Mouse (Mus musculus): ENCODE data around the gene Sema4b. TPM values are rescaled to one million over a fixed set of nuclear protein-coding genes. Genes with fewer than 3 reads are reported as not detected.

The Sema4b gene
- total and polyA plus RNA-seq, 2 experiments from 2014 or later: 28.1 to 47.5 TPM

GRCm38 (mm10) chr7:80218666-80219065 is 32.0 kb downstream of the Sema4b start:
- TF ChIP-seq CTCF (IDR thresholded peaks at IDR 0.05; ENCODE audit: low read depth): no peak
- Histone ChIP-seq H3K4me2 (ENCODE audit: low read depth, low read length) (no peak overlapping the region), H3K36me3 (ENCODE audit: insufficient read depth, low read length) (peaks cover 38% of the 10 kb centered on the region), H3K27me3 (ENCODE audit: insufficient read depth, low read length) (no peaks in the 10 kb centered on the region), H3K27ac (no peak overlapping the region), H3K4me3 (ENCODE audit: low read length) (no peak overlapping the region), H3K9me3 (ENCODE audit: low read length) (no peaks in the 10 kb centered on the region), H3K4me1 (ENCODE audit: insufficient read depth, low read length) (no peaks in the 10 kb centered on the region), H3K9ac (replicated peaks; ENCODE audit: low read length) (no peak overlapping the region)
- WGBS: 95% methylated on average over 9 of the region's 9 CpGs
- no peak for ATAC-seq
- DNase-seq (ENCODE audit: low spot score): no peak

GRCm38 (mm10) chr7:80220237-80220797 is 33.7 kb downstream of the Sema4b start:
- Histone ChIP-seq H3K9ac (replicated peaks; ENCODE audit: low read length) (no peak overlapping the region), H3K4me2 (ENCODE audit: low read depth, low read length) (no peak overlapping the region), H3K9me3 (ENCODE audit: low read length) (no peaks in the 10 kb centered on the region), H3K4me1 (ENCODE audit: insufficient read depth, low read length) (no peaks in the 10 kb centered on the region), H3K27me3 (ENCODE audit: insufficient read depth, low read length) (no peaks in the 10 kb centered on the region), H3K36me3 (ENCODE audit: insufficient read depth, low read length) (peaks cover 53% of the 10 kb centered on the region), H3K27ac (no peak overlapping the region), H3K4me3 (ENCODE audit: low read length) (no peak overlapping the region)
- no peak for DNase-seq (ENCODE audit: low spot score)
- TF ChIP-seq CTCF (IDR thresholded peaks at IDR 0.05; ENCODE audit: low read depth): no peak
- no peak for ATAC-seq
- 92% methylated on average over 9 of the region's 9 CpGs for WGBS

- no peak overlapping the region for H3K4me2 ChIP-seq (ENCODE audit: low read depth, low read length)
- ATAC-seq (no peak), DNase-seq (ENCODE audit: low spot score) (no peak)
- H3K9me3 ChIP-seq (ENCODE audit: low read length): no peaks in the 10 kb centered on the region
- H3K4me1 ChIP-seq (ENCODE audit: insufficient read depth, low read length): no peaks in the 10 kb centered on the region
- H3K9ac ChIP-seq (replicated peaks; ENCODE audit: low read length): no peak overlapping the region
- H3K27ac ChIP-seq: no peak overlapping the region
- TF ChIP-seq CTCF (IDR thresholded peaks at IDR 0.05; ENCODE audit: low read depth): no peak
- H3K4me3 ChIP-seq (ENCODE audit: low read length): no peak overlapping the region
- H3K36me3 ChIP-seq (ENCODE audit: insufficient read depth, low read length): peaks cover 58% of the 10 kb centered on the region
- H3K27me3 ChIP-seq (ENCODE audit: insufficient read depth, low read length): no peaks in the 10 kb centered on the region
- WGBS: 89% methylated on average over 4 of the region's 4 CpGs
Observed at GRCm38 (mm10) chr7:80221179-80221750, 34.6 kb downstream of the Sema4b start.

GRCm38 (mm10) chr7:80227065-80227464 is 40.4 kb downstream of the Sema4b start:
- Histone ChIP-seq H3K9ac (replicated peaks; ENCODE audit: low read length) (no peak overlapping the region), H3K36me3 (ENCODE audit: insufficient read depth, low read length) (peaks cover 39% of the 10 kb centered on the region), H3K4me3 (ENCODE audit: low read length) (no peak overlapping the region), H3K27me3 (ENCODE audit: insufficient read depth, low read length) (no peaks in the 10 kb centered on the region), H3K27ac (no peak overlapping the region), H3K4me2 (ENCODE audit: low read depth, low read length) (no peak overlapping the region), H3K9me3 (ENCODE audit: low read length) (no peaks in the 10 kb centered on the region), H3K4me1 (ENCODE audit: insufficient read depth, low read length) (no peaks in the 10 kb centered on the region)
- ATAC-seq (no peak), DNase-seq (ENCODE audit: low spot score) (no peak)
- peak; percentile 28; the same call in 1 of the 2 replicates for TF ChIP-seq CTCF (IDR thresholded peaks at IDR 0.05; ENCODE audit: low read depth)
- 96% methylated on average over 4 of the region's 4 CpGs for WGBS

- ATAC-seq: no peak
- Histone ChIP-seq H3K36me3 (ENCODE audit: insufficient read depth, low read length) (peaks cover 22% of the 10 kb centered on the region), H3K27me3 (ENCODE audit: insufficient read depth, low read length) (no peaks in the 10 kb centered on the region), H3K4me1 (ENCODE audit: insufficient read depth, low read length) (no peaks in the 10 kb centered on the region), H3K4me2 (ENCODE audit: low read depth, low read length) (no peak overlapping the region), H3K4me3 (ENCODE audit: low read length) (no peak overlapping the region), H3K9ac (replicated peaks; ENCODE audit: low read length) (no peak overlapping the region), H3K9me3 (ENCODE audit: low read length) (no peaks in the 10 kb centered on the region), H3K27ac (no peak overlapping the region)
- TF ChIP-seq CTCF (IDR thresholded peaks at IDR 0.05; ENCODE audit: low read depth): no peak
- DNase-seq (ENCODE audit: low spot score): no peak
- WGBS: 53% methylated on average over 6 of the region's 6 CpGs
Observed at GRCm38 (mm10) chr7:80230196-80230595, 43.6 kb downstream of the Sema4b start.

GRCm38 (mm10) chr7:80231971-80232488 is 45.4 kb downstream of the Sema4b start:
- ATAC-seq (peak; percentile 34), DNase-seq (ENCODE audit: low spot score) (no peak)
- peak overlapping the region; percentile 61; the same call in 1 of the 2 replicates for H3K27ac ChIP-seq
- 2% methylated on average over 29 of the region's 29 CpGs for WGBS
- peak overlapping the region; percentile 65 for H3K9ac ChIP-seq (replicated peaks; ENCODE audit: low read length)
- H3K9me3 ChIP-seq (ENCODE audit: low read length): no peaks in the 10 kb centered on the region
- peak overlapping the region; percentile 85 for H3K4me3 ChIP-seq (ENCODE audit: low read length)
- no peaks in the 10 kb centered on the region for H3K4me1 ChIP-seq (ENCODE audit: insufficient read depth, low read length)
- H3K27me3 ChIP-seq (ENCODE audit: insufficient read depth, low read length): no peaks in the 10 kb centered on the region
- peak overlapping the region; percentile 81 for H3K4me2 ChIP-seq (ENCODE audit: low read depth, low read length)
- TF ChIP-seq CTCF (IDR thresholded peaks at IDR 0.05; ENCODE audit: low read depth): no peak
- peaks cover 11% of the 10 kb centered on the region for H3K36me3 ChIP-seq (ENCODE audit: insufficient read depth, low read length)

- Histone ChIP-seq H3K27me3 (ENCODE audit: insufficient read depth, low read length) (no peaks in the 10 kb centered on the region), H3K9me3 (ENCODE audit: low read length) (no peaks in the 10 kb centered on the region), H3K9ac (replicated peaks; ENCODE audit: low read length) (peak within 1 kb of the TSS; percentile 65), H3K36me3 (ENCODE audit: insufficient read depth, low read length) (peaks cover 7% of the 10 kb centered on the region; the same call in 1 of the 2 replicates), H3K4me1 (ENCODE audit: insufficient read depth, low read length) (no peaks in the 10 kb centered on the region), H3K27ac (peak within 1 kb of the TSS; percentile 61), H3K4me2 (ENCODE audit: low read depth, low read length) (peak within 1 kb of the TSS; percentile 81), H3K4me3 (ENCODE audit: low read length) (peak within 1 kb of the TSS; percentile 85)
- TF ChIP-seq CTCF (IDR thresholded peaks at IDR 0.05; ENCODE audit: low read depth): no peak
- DNase-seq (ENCODE audit: low spot score): peak; percentile 98
- 1% methylated on average over 56 of the region's 56 CpGs for WGBS
- peak; percentile 98 for ATAC-seq
Observed at GRCm38 (mm10) chr7:80232489-80233029, 45.9 kb downstream of the Sema4b start, which contains the start of the genes Cib1 and Gdpgp1. Cib1 (minus strand) TSS chr7:80232813. Gdpgp1 (plus strand) TSS chr7:80232865.

All from hindbrain, postnatal 0 days (tissue).